Mouse (Mus musculus): ENCODE data around the gene Tet2. TPM values are rescaled to one million over a fixed set of nuclear protein-coding genes. Genes with fewer than 3 reads are reported as not detected.
A peak's percentile ranks its signal among the peaks of the same experiment; 100 is the strongest.

Gene Tet2
- polyA plus RNA-seq, 1 experiment from 2014 or later, result 15.0 TPM

- no peaks in the 10 kb centered on the region for H3K36me3 ChIP-seq
- WGBS, result 72% methylated on average over 2 of the region's 2 CpGs
- H3K27ac ChIP-seq, result no peak overlapping the region
- no peak overlapping the region for H3K4me3 ChIP-seq
- H3K27me3 ChIP-seq (ENCODE audit: low read depth, poor library complexity, severe bottlenecking), result no peaks in the 10 kb centered on the region
- no peaks in the 10 kb centered on the region for H3K4me1 ChIP-seq
- no peak for DNase-seq (ENCODE audit: low spot score)
- no peaks in the 10 kb centered on the region for H3K9me3 ChIP-seq (replicated peaks)
These were observed 18.7 kb upstream of the Tet2 start for GRCm38 (mm10) chr3:133563503-133564205.

- Histone ChIP-seq H3K27ac (no peak overlapping the region), H3K4me1 (no peaks in the 10 kb centered on the region), H3K9me3 (replicated peaks) (no peaks in the 10 kb centered on the region), H3K4me3 (no peak overlapping the region), H3K27me3 (ENCODE audit: low read depth, poor library complexity, severe bottlenecking) (no peaks in the 10 kb centered on the region), H3K36me3 (no peaks in the 10 kb centered on the region)
- WGBS, result 87% methylated on average over 6 of the region's 6 CpGs
- DNase-seq (ENCODE audit: low spot score), result no peak
These were observed 14.6 kb upstream of the Tet2 start for GRCm38 (mm10) chr3:133559413-133560114.

GRCm38 (mm10) chr3:133557602-133558001 is 12.7 kb upstream of the Tet2 start:
- Histone ChIP-seq H3K4me3 (no peak overlapping the region), H3K27ac (no peak overlapping the region), H3K36me3 (no peaks in the 10 kb centered on the region), H3K27me3 (ENCODE audit: low read depth, poor library complexity, severe bottlenecking) (no peaks in the 10 kb centered on the region), H3K4me1 (no peaks in the 10 kb centered on the region), H3K9me3 (replicated peaks) (no peaks in the 10 kb centered on the region)
- WGBS, result 78% methylated on average over 6 of the region's 6 CpGs
- no peak for DNase-seq (ENCODE audit: low spot score)

GRCm38 (mm10) chr3:133557154-133557553 is 12.2 kb upstream of the Tet2 start:
- DNase-seq (ENCODE audit: low spot score), result no peak
- WGBS, result 69% methylated on average over 7 of the region's 7 CpGs
- Histone ChIP-seq H3K27me3 (ENCODE audit: low read depth, poor library complexity, severe bottlenecking) (no peaks in the 10 kb centered on the region), H3K9me3 (replicated peaks) (no peaks in the 10 kb centered on the region), H3K27ac (no peak overlapping the region), H3K4me3 (no peak overlapping the region), H3K36me3 (no peaks in the 10 kb centered on the region), H3K4me1 (no peaks in the 10 kb centered on the region)

- no peak for DNase-seq (ENCODE audit: low spot score)
- H3K36me3 ChIP-seq, result no peaks in the 10 kb centered on the region
- H3K4me1 ChIP-seq, result no peaks in the 10 kb centered on the region
- no peak overlapping the region for H3K27ac ChIP-seq
- H3K4me3 ChIP-seq, result no peak overlapping the region
- WGBS, result 88% methylated on average over 7 of the region's 7 CpGs
- H3K9me3 ChIP-seq (replicated peaks), result no peaks in the 10 kb centered on the region
- no peaks in the 10 kb centered on the region for H3K27me3 ChIP-seq (ENCODE audit: low read depth, poor library complexity, severe bottlenecking)
These were observed 10.4 kb upstream of the Tet2 start for GRCm38 (mm10) chr3:133555378-133555777.

GRCm38 (mm10) chr3:133554552-133555067 is 9.7 kb upstream of the Tet2 start:
- Histone ChIP-seq H3K36me3 (no peaks in the 10 kb centered on the region), H3K27me3 (ENCODE audit: low read depth, poor library complexity, severe bottlenecking) (no peaks in the 10 kb centered on the region), H3K4me3 (no peak overlapping the region), H3K4me1 (no peaks in the 10 kb centered on the region), H3K27ac (no peak overlapping the region), H3K9me3 (replicated peaks) (no peaks in the 10 kb centered on the region)
- WGBS, result 86% methylated on average over 6 of the region's 6 CpGs
- DNase-seq (ENCODE audit: low spot score), result no peak

GRCm38 (mm10) chr3:133554092-133554491 is 9.2 kb upstream of the Tet2 start:
- Histone ChIP-seq H3K4me3 (no peak overlapping the region), H3K4me1 (no peaks in the 10 kb centered on the region), H3K27me3 (ENCODE audit: low read depth, poor library complexity, severe bottlenecking) (no peaks in the 10 kb centered on the region), H3K9me3 (replicated peaks) (no peaks in the 10 kb centered on the region), H3K36me3 (no peaks in the 10 kb centered on the region), H3K27ac (no peak overlapping the region)
- DNase-seq (ENCODE audit: low spot score), result no peak
- 94% methylated on average over 4 of the region's 4 CpGs for WGBS

GRCm38 (mm10) chr3:133551941-133552340 is 7.0 kb upstream of the Tet2 start:
- DNase-seq (ENCODE audit: low spot score), result no peak
- WGBS, result 54% methylated on average over 8 of the region's 8 CpGs
- H3K4me1 ChIP-seq, result no peaks in the 10 kb centered on the region
- no peaks in the 10 kb centered on the region for H3K9me3 ChIP-seq (replicated peaks)
- H3K4me3 ChIP-seq, result no peak overlapping the region
- no peaks in the 10 kb centered on the region for H3K27me3 ChIP-seq (ENCODE audit: low read depth, poor library complexity, severe bottlenecking)
- no peaks in the 10 kb centered on the region for H3K36me3 ChIP-seq
- no peak overlapping the region for H3K27ac ChIP-seq

- WGBS, result 71% methylated on average over 7 of the region's 7 CpGs
These were observed 4.6 kb upstream of the Tet2 start for GRCm38 (mm10) chr3:133549385-133550170.

GRCm38 (mm10) chr3:133548613-133549012 is 3.7 kb upstream of the Tet2 start:
- Histone ChIP-seq H3K9me3 (replicated peaks) (no peaks in the 10 kb centered on the region), H3K4me1 (peaks cover 5% of the 10 kb centered on the region; the same call in 1 of the 2 replicates), H3K4me3 (no peak overlapping the region), H3K36me3 (no peaks in the 10 kb centered on the region), H3K27me3 (ENCODE audit: low read depth, poor library complexity, severe bottlenecking) (no peaks in the 10 kb centered on the region), H3K27ac (no peak overlapping the region)
- WGBS, result 88% methylated on average over 2 of the region's 2 CpGs
- no peak for DNase-seq (ENCODE audit: low spot score)

More at GRCm38 (mm10) chr3:133549385-133550170, 4.6 kb upstream of the Tet2 start:
- Histone ChIP-seq H3K27me3 (ENCODE audit: low read depth, poor library complexity, severe bottlenecking) (no peaks in the 10 kb centered on the region), H3K4me3 (no peak overlapping the region), H3K27ac (no peak overlapping the region), H3K9me3 (replicated peaks) (no peaks in the 10 kb centered on the region), H3K36me3 (no peaks in the 10 kb centered on the region), H3K4me1 (peaks cover 4% of the 10 kb centered on the region; the same call in 1 of the 2 replicates)
- DNase-seq (ENCODE audit: low spot score), result no peak

GRCm38 (mm10) chr3:133546790-133547189 is 1.9 kb upstream of the Tet2 start:
- no peak overlapping the region for H3K4me3 ChIP-seq
- H3K9me3 ChIP-seq (replicated peaks), result no peaks in the 10 kb centered on the region
- H3K36me3 ChIP-seq, result no peaks in the 10 kb centered on the region
- DNase-seq (ENCODE audit: low spot score), result no peak
- WGBS, result 69% methylated on average over 2 of the region's 2 CpGs
- no peak overlapping the region for H3K27ac ChIP-seq
- no peaks in the 10 kb centered on the region for H3K27me3 ChIP-seq (ENCODE audit: low read depth, poor library complexity, severe bottlenecking)
- H3K4me1 ChIP-seq, result peaks cover 15% of the 10 kb centered on the region

- Histone ChIP-seq H3K27me3 (ENCODE audit: low read depth, poor library complexity, severe bottlenecking) (no peaks in the 10 kb centered on the region), H3K4me1 (peaks cover 15% of the 10 kb centered on the region), H3K36me3 (no peaks in the 10 kb centered on the region), H3K4me3 (peak overlapping the region; percentile 86), H3K9me3 (replicated peaks) (no peaks in the 10 kb centered on the region), H3K27ac (no peak overlapping the region)
- DNase-seq (ENCODE audit: low spot score), result no peak
- WGBS, result 18% methylated on average over 6 of the region's 6 CpGs
These were observed 346 bp upstream of the Tet2 start for GRCm38 (mm10) chr3:133545304-133545666.

- under 1% methylated on average over 52 of the region's 52 CpGs for WGBS
These were observed 798 bp downstream of the Tet2 start for GRCm38 (mm10) chr3:133544131-133544550.

More at GRCm38 (mm10) chr3:133544131-133544550, 798 bp downstream of the Tet2 start:
- no peaks in the 10 kb centered on the region for H3K9me3 ChIP-seq (replicated peaks)
- H3K4me3 ChIP-seq, result peak overlapping the region; percentile 86
- peak overlapping the region; percentile 91 for H3K27ac ChIP-seq
- no peaks in the 10 kb centered on the region for H3K27me3 ChIP-seq (ENCODE audit: low read depth, poor library complexity, severe bottlenecking)
- H3K4me1 ChIP-seq, result peaks cover 15% of the 10 kb centered on the region
- peak; percentile 81 for DNase-seq (ENCODE audit: low spot score)
- no peaks in the 10 kb centered on the region for H3K36me3 ChIP-seq
